Mouse (Mus musculus): Measurements from ENCODE around the gene Vpreb1. TPM values are rescaled to one million over a fixed set of nuclear protein-coding genes. Genes with fewer than 3 reads are reported as not detected.

Vpreb1 gene
- polyA plus RNA-seq, 1 experiment from 2014 or later = 2.5 TPM

DNA sequence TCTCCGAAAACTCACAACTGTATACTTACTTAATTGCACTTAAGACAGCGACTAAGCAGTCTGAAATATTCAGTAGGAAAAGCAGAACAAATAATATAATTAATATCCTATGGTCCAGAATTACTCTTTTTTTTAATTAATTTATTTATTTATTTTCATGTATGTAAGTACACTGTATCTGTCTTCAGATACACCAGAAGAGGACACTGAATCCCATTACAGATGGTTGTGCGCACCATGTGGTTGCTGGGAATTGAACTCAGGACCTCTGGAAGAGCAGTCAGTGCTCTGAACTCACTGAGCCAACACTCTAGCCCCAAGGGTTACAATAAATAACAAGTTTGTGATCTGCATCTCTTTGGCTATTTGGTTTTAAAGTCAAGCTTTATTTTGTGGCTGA is 41.0 kb downstream of the Vpreb1 start:
- no peaks in the 10 kb centered on the region for H3K27me3 ChIP-seq
- no peak overlapping the region for H3K4me3 ChIP-seq
- no peak overlapping the region for H3K27ac ChIP-seq
- WGBS = 84% methylated on average over 3 of the region's 3 CpGs
- no peaks in the 10 kb centered on the region for H3K36me3 ChIP-seq
- no peaks in the 10 kb centered on the region for H3K9me3 ChIP-seq (replicated peaks)
- H3K4me1 ChIP-seq = 0 out of 2 replicates have a peak, but pooled peaks cover 2% of the 10 kb centered on the region
- peak overlapping the region; percentile 77; the same call in 1 of the 2 replicates for H3K4me2 ChIP-seq (replicated peaks)
- H3K9ac ChIP-seq = no peak overlapping the region
- ATAC-seq (ENCODE audit: low FRiP score) = peak; percentile 51; the same call in 1 of the 2 replicates

DNA sequence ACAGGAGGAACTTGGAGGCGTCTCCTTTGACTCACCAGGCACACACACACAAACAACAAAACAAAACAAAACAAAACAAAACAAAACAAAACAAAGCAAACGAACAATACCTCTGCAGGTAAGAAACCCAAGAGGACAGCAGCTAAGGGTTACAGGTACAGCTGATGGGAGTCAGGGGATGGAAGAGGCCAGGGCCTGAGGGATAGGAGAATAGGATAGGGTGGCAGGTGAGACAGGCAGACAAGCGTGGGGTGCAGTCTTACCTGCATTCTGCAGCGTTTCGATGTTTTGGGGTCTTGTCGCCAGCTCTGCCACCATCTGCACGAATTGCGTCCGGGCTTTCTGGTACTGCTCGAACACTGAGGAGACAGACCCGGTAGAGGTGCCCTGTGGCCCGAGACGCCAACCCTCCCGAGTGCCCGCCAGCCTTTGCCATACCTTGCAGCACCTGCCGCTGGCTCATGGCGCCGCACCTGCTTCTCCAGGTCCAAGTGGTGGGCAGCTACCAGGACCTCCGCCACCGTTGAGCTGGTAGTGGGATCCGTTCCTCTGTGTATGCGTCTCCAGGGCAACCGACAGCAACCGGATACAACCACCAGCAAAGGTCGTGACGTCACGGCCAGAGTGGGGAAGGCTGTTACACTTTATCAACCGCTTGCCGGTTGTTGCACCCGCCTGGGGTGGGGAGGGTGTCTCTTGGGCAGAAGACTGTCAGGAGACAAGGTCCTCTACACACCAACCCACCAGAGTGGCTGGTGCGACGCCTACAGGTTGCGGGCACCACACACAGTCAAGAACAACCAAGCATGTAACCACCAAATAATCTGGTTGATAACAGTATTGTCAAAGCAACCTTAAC is 41.7 kb downstream of the Vpreb1 start, which contains the start of gene Spag6l:
Gene Spag6l (minus strand): TSS at position 700 of the 859 bp plus-strand sequence.
- Histone ChIP-seq H3K27ac (no peak within 1 kb of the TSS), H3K4me3 (peak within 1 kb of the TSS; percentile 52), H3K4me2 (replicated peaks) (peak within 1 kb of the TSS; percentile 77), H3K9me3 (replicated peaks) (no peaks in the 10 kb centered on the region), H3K36me3 (no peaks in the 10 kb centered on the region), H3K4me1 (0 out of 2 replicates have a peak, but pooled peaks cover 2% of the 10 kb centered on the region), H3K27me3 (no peaks in the 10 kb centered on the region), H3K9ac (peak within 1 kb of the TSS; percentile 58)
- WGBS = 10% methylated on average over 33 of the region's 33 CpGs
- ATAC-seq (ENCODE audit: low FRiP score) = peak; percentile 95

DNA sequence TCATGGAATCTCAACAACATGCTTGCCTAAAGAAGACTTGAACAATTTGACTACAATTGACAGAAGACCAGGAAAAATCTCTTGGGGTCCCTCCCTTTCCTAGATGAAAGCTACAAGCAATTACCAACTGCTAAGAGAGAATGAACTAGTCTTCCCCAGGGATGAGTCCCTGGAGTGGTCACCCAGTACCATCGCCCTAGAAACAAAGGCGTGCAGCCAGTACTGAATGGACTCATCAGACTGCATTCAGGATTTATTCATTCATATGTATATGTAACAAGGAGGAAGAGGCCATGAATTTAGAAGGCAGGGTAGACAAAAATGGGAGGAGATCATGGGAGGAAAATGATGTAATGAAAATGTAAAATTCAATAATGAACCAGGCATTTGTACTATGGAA is 44.4 kb downstream of the Vpreb1 start:
- Histone ChIP-seq H3K27me3 (no peaks in the 10 kb centered on the region), H3K4me1 (0 out of 2 replicates have a peak, but pooled peaks cover 2% of the 10 kb centered on the region), H3K36me3 (no peaks in the 10 kb centered on the region), H3K9me3 (replicated peaks) (no peaks in the 10 kb centered on the region), H3K9ac (no peak overlapping the region), H3K4me2 (replicated peaks) (no peak overlapping the region), H3K4me3 (no peak overlapping the region), H3K27ac (no peak overlapping the region)
- ATAC-seq (ENCODE audit: low FRiP score) = no peak
- WGBS = 75% methylated on average over 2 of the region's 2 CpGs

DNA sequence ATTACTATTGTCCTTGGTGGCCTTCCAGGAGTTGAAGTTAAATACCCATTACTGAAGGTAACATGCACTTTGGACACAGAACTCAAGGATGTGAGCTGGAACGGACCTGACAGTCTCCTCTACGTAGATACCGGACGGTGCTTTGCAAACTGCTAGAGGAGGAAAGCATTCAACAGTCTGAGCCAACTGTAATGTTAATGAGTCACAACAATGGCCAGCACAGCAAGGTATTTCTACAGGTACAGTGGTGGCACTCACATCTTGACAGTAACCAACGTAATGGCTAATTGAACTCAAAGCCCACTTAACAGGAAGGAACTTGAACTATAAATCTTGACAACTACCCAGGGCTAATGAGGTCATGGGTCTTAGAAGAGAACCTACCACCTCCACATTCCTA is 45.2 kb downstream of the Vpreb1 start:
- Histone ChIP-seq H3K27ac (no peak overlapping the region), H3K4me2 (replicated peaks) (no peak overlapping the region), H3K36me3 (no peaks in the 10 kb centered on the region), H3K9ac (no peak overlapping the region), H3K4me3 (no peak overlapping the region), H3K4me1 (0 out of 2 replicates have a peak, but pooled peaks cover 2% of the 10 kb centered on the region), H3K27me3 (no peaks in the 10 kb centered on the region), H3K9me3 (replicated peaks) (no peaks in the 10 kb centered on the region)
- no peak for ATAC-seq (ENCODE audit: low FRiP score)
- 35% methylated on average over 5 of the region's 5 CpGs for WGBS

Other genes with a start within 250 kb of the Vpreb1 start
- not detected in 2 replicates for gene Olfr19, start 194.4 kb downstream of the Vpreb1 start, polyA plus RNA-seq (2016; fragmentation: Nextera tagmentation; extraction: Ambion mirVana)
- gene Spag6l, start 41.4 kb downstream of the Vpreb1 start, polyA plus RNA-seq (2016; fragmentation: Nextera tagmentation; extraction: Ambion mirVana) = 7.5 and 8.6 TPM in 2 replicates
- gene Igll1, start 6.9 kb downstream of the Vpreb1 start, polyA plus RNA-seq (2016; fragmentation: Nextera tagmentation; extraction: Ambion mirVana) = not detected in 2 replicates
- 74.2 and 81.7 TPM in 2 replicates for gene Top3b, start 107 bp downstream of the Vpreb1 start, polyA plus RNA-seq (2016; fragmentation: Nextera tagmentation; extraction: Ambion mirVana)
- 36.3 and 37.9 TPM in 2 replicates for gene Ppm1f, start 25.6 kb upstream of the Vpreb1 start, polyA plus RNA-seq (2016; fragmentation: Nextera tagmentation; extraction: Ambion mirVana)
- gene Mapk1, start 112.5 kb upstream of the Vpreb1 start, polyA plus RNA-seq (2016; fragmentation: Nextera tagmentation; extraction: Ambion mirVana) = 162 and 163 TPM in 2 replicates
- 96.2 and 105 TPM in 2 replicates for gene Ypel1, start 198.9 kb upstream of the Vpreb1 start, polyA plus RNA-seq (2016; fragmentation: Nextera tagmentation; extraction: Ambion mirVana)
- gene Ppil2, start 240.4 kb upstream of the Vpreb1 start, polyA plus RNA-seq (2016; fragmentation: Nextera tagmentation; extraction: Ambion mirVana) = 154 and 157 TPM in 2 replicates

Measured in hindbrain, embryonic 12.5 days (tissue).